Mouse (Mus musculus): ENCODE data around the gene Gm17359. TPM values are rescaled to one million over a fixed set of nuclear protein-coding genes. Genes with fewer than 3 reads are reported as not detected.

The Gm17359 gene
- not detected for total RNA-seq (2021)
- long read RNA-seq, experiment 1, result 0 reads
- long read RNA-seq, experiment 2, partial matches to known transcripts, result 0 of 1 reads
- long read RNA-seq, experiment 2, other reads (novel, unspliced or antisense), result 1 of 1 reads

GRCm38 (mm10) chr3:79336044-79336766 lies at the start of gene Gm17359:
Gene Gm17359 (plus strand): TSS chr3:79336661.
- DNase-seq, result no peak

- peak; percentile 98 for DNase-seq
Measured at GRCm38 (mm10) chr3:79287108-79287576, 49.3 kb upstream of the Gm17359 start.

- no peak for DNase-seq
Measured at GRCm38 (mm10) chr3:79287699-79288458, 48.6 kb upstream of the Gm17359 start.

GRCm38 (mm10) chr3:79289050-79289449 lies 47.4 kb upstream of the Gm17359 start:
- no peak for DNase-seq

- DNase-seq, result no peak
Measured at GRCm38 (mm10) chr3:79293023-79293422, 43.4 kb upstream of the Gm17359 start.

- no peak for DNase-seq
Measured at GRCm38 (mm10) chr3:79294701-79295100, 41.8 kb upstream of the Gm17359 start.

- DNase-seq, result no peak
Measured at GRCm38 (mm10) chr3:79296049-79296448, 40.4 kb upstream of the Gm17359 start.

- no peak for DNase-seq
Measured at GRCm38 (mm10) chr3:79296586-79296985, 39.9 kb upstream of the Gm17359 start.

GRCm38 (mm10) chr3:79297281-79297680 lies 39.2 kb upstream of the Gm17359 start:
- DNase-seq, result peak; percentile 55

- no peak for DNase-seq
Measured at GRCm38 (mm10) chr3:79299401-79299800, 37.1 kb upstream of the Gm17359 start.

GRCm38 (mm10) chr3:79308605-79309004 lies 27.9 kb upstream of the Gm17359 start:
- DNase-seq, result no peak

GRCm38 (mm10) chr3:79310184-79310583 lies 26.3 kb upstream of the Gm17359 start:
- no peak for DNase-seq

- DNase-seq, result no peak
Measured at GRCm38 (mm10) chr3:79311895-79312294, 24.6 kb upstream of the Gm17359 start.

GRCm38 (mm10) chr3:79314006-79314698 lies 22.3 kb upstream of the Gm17359 start:
- peak; percentile 18 for DNase-seq

- DNase-seq, result no peak
Measured at GRCm38 (mm10) chr3:79324697-79325526, 11.5 kb upstream of the Gm17359 start.

GRCm38 (mm10) chr3:79329691-79330315 lies 6.7 kb upstream of the Gm17359 start:
- DNase-seq, result no peak

GRCm38 (mm10) chr3:79333051-79333450 lies 3.4 kb upstream of the Gm17359 start:
- peak; percentile 52 for DNase-seq

- DNase-seq, result no peak
Measured at GRCm38 (mm10) chr3:79333643-79334200, 2.7 kb upstream of the Gm17359 start.

- DNase-seq, result no peak
Measured at GRCm38 (mm10) chr3:79340737-79341136, 4.3 kb downstream of the Gm17359 start.

- DNase-seq, result no peak
Measured at GRCm38 (mm10) chr3:79342961-79343735, 6.7 kb downstream of the Gm17359 start.
